Mouse (Mus musculus): Measurements from ENCODE around the gene Tfb2m. TPM values are rescaled to one million over a fixed set of nuclear protein-coding genes. Genes with fewer than 3 reads are reported as not detected.

The Tfb2m gene
- total RNA-seq (2021): 10 to 100 TPM; 26.6 to 27.8 TPM
- long read RNA-seq, transcript Tfb2m-201 (8 exons, 2,449 nt): major isoform, 13 of 19 reads
- long read RNA-seq, partial matches to known transcripts: 0 of 19 reads
- long read RNA-seq, other reads (novel, unspliced or antisense): 6 of 19 reads

- DNase-seq (ENCODE audit: low spot score in 2 of 2): peak; percentile 98
Observed at GRCm38 (mm10) chr1:179545768-179546550, at the start of gene Tfb2m, which contains the start of gene Cnst. Gene Tfb2m, minus strand, starts transcription at chr1:179546267. Gene Cnst, plus strand, starts transcription at chr1:179546370.

- DNase-seq (ENCODE audit: low spot score in 2 of 2): no peak
Observed at GRCm38 (mm10) chr1:179592972-179593371, 46.9 kb upstream of the Tfb2m start.

GRCm38 (mm10) chr1:179592143-179592542 lies 46.1 kb upstream of the Tfb2m start:
- DNase-seq (ENCODE audit: low spot score in 2 of 2): no peak

GRCm38 (mm10) chr1:179591639-179592038 lies 45.6 kb upstream of the Tfb2m start:
- DNase-seq (ENCODE audit: low spot score in 2 of 2): peak; percentile 32 to 48

GRCm38 (mm10) chr1:179588230-179588629 lies 42.2 kb upstream of the Tfb2m start:
- peak; percentile 41 to 49 for DNase-seq (ENCODE audit: low spot score in 2 of 2)

- DNase-seq (ENCODE audit: low spot score in 2 of 2): no peak
Observed at GRCm38 (mm10) chr1:179586430-179587095, 40.5 kb upstream of the Tfb2m start.

GRCm38 (mm10) chr1:179585646-179586045 lies 39.6 kb upstream of the Tfb2m start:
- DNase-seq (ENCODE audit: low spot score in 2 of 2): no peak

- no peak for DNase-seq (ENCODE audit: low spot score in 2 of 2)
Observed at GRCm38 (mm10) chr1:179584220-179584619, 38.2 kb upstream of the Tfb2m start.

GRCm38 (mm10) chr1:179583090-179583489 lies 37.0 kb upstream of the Tfb2m start:
- no peak for DNase-seq (ENCODE audit: low spot score in 2 of 2)

GRCm38 (mm10) chr1:179582021-179582433 lies 36.0 kb upstream of the Tfb2m start:
- DNase-seq (ENCODE audit: low spot score in 2 of 2): no peak

- DNase-seq (ENCODE audit: low spot score in 2 of 2): no peak
Observed at GRCm38 (mm10) chr1:179581422-179581821, 35.4 kb upstream of the Tfb2m start.

- DNase-seq (ENCODE audit: low spot score in 2 of 2): no peak
Observed at GRCm38 (mm10) chr1:179580200-179580599, 34.1 kb upstream of the Tfb2m start.

GRCm38 (mm10) chr1:179578625-179579024 lies 32.6 kb upstream of the Tfb2m start:
- no peak for DNase-seq (ENCODE audit: low spot score in 2 of 2)

- no peak for DNase-seq (ENCODE audit: low spot score in 2 of 2)
Observed at GRCm38 (mm10) chr1:179573650-179574206, 27.7 kb upstream of the Tfb2m start.

- DNase-seq (ENCODE audit: low spot score in 2 of 2): no peak
Observed at GRCm38 (mm10) chr1:179571686-179572085, 25.6 kb upstream of the Tfb2m start.

GRCm38 (mm10) chr1:179570482-179570881 lies 24.4 kb upstream of the Tfb2m start:
- no peak for DNase-seq (ENCODE audit: low spot score in 2 of 2)

GRCm38 (mm10) chr1:179568690-179569398 lies 22.8 kb upstream of the Tfb2m start:
- no peak for DNase-seq (ENCODE audit: low spot score in 2 of 2)

GRCm38 (mm10) chr1:179567558-179567957 lies 21.5 kb upstream of the Tfb2m start:
- no peak for DNase-seq (ENCODE audit: low spot score in 2 of 2)

GRCm38 (mm10) chr1:179563926-179564325 lies 17.9 kb upstream of the Tfb2m start:
- DNase-seq (ENCODE audit: low spot score in 2 of 2): no peak

GRCm38 (mm10) chr1:179563211-179563610 lies 17.1 kb upstream of the Tfb2m start:
- DNase-seq (ENCODE audit: low spot score in 2 of 2): no peak

- DNase-seq (ENCODE audit: low spot score in 2 of 2): no peak
Observed at GRCm38 (mm10) chr1:179560845-179561430, 14.9 kb upstream of the Tfb2m start.

Measured in layer of hippocampus, postnatal 10 days (tissue).